Mouse (Mus musculus): ENCODE results near the gene Akna.

- no peak for TF ChIP-seq CTCF (IDR thresholded peaks at IDR 0.05; ENCODE audit: borderline replicate concordance, insufficient read depth, low read length)
- TF ChIP-seq POLR2A (IDR thresholded peaks at IDR 0.05; ENCODE audit: low read depth, low read length): no peak
These were observed 47.4 kb upstream of the Akna start for GRCm38 (mm10) chr4:63450551-63450950.
